Mouse (Mus musculus): ENCODE measurements around the gene Gtf2f1. TPM values are rescaled to one million over a fixed set of nuclear protein-coding genes. Genes with fewer than 3 reads are reported as not detected.
"Not testable (repeated sequence)": the region's sequence is repeated elsewhere in the genome, so short reads cannot be mapped to it uniquely, and the experiment has no call there.

Gene Gtf2f1
- 82.3 and 83.9 TPM in 2 replicates for polyA plus RNA-seq (2016; fragmentation: Nextera tagmentation; extraction: Ambion mirVana)

DNA sequence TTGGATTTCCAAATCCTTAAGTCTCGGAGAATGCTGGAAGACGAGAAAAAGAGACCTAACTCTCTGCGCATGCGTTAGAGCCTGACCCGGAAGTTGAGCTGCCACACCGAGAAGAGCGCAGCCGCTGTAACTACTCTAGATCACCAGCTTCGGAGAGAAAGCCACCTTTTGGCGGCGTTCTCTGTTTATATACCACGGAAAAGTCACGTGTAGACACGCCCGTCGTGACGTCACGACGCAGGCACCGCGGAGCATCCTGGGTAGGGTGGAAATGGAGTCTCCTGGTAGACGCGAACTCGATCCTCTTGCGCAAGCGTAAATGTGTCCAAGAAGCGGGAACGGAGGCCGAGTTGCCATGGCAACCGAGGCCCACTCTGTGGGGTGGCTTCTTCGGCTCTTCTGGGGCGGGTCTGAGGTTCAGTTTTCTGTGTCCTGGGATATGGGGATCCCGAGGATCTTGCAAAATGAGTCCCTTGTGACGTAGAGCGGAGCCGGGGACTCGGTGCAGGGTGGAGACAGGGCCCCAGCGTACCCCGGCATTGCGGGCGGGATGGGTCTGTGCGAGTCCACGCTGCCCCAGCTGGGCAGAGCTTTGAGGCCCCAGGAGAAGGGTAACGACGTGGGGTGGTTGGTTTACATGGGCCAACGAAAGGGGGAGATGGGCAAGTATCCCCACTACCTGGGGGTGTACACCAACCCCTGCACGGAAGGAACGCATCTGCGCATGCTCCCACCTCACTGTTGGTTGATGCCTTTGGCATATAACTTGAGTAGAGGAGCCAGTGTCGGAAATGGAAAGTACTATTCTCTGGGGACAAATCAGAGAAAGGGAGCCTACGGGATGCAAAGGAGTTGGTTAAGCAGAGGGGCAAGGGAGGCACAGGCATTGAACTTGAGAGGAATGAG lies at the start of gene Gtf2f1, which contains the start of gene Gm17949:
Gtf2f1 (minus strand) TSS at position 53 of the 906 bp plus-strand sequence.
Gm17949 (plus strand) TSS at position 234 of the 906 bp plus-strand sequence.
- under 1% methylated on average over 51 of the region's 51 CpGs for WGBS
- peak; percentile 99 for DNase-seq (ENCODE audit: extremely low spot score, low spot score)

DNA sequence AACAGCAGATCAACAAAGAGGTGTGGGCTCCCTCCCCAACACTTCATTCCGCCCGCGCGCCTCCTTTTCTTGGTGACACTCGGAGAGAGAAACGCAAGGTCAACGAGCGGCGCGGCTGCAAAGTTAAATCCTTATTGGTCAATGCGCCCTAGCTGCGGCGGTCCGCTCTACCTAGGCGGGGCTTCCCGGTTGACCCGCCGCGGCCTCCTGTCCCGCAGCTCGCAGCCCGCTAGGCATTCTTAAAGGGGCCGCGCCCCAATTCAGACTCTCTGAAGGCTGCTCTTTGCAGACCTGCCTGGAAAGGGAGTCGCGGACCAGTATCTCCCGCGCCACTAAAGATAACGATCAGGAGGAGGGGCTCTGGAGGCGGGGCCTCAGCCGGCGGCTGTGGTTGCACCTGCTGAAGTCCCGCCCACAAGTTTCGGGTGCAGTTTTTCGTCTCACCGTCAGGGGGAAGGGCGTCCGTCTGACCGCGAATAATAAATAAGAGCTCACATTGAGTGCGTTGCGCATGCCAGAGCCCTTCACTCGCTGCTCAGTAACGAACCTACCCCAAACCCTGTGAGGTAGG lies 49.2 kb upstream of the Gtf2f1 start:
- peaks cover 60% of the 10 kb centered on the region for H3K27me3 ChIP-seq (ENCODE audit: poor library complexity, severe bottlenecking)
- H3K4me3 ChIP-seq = peak overlapping the region; percentile 89
- peak overlapping the region; percentile 92 for H3K27ac ChIP-seq
- DNase-seq (ENCODE audit: extremely low spot score, low spot score) = peak; percentile 95
- WGBS = under 1% methylated on average over 44 of the region's 44 CpGs
- peaks cover 46% of the 10 kb centered on the region for H3K4me1 ChIP-seq
- no peaks in the 10 kb centered on the region for H3K9me3 ChIP-seq
- peaks cover 22% of the 10 kb centered on the region for H3K36me3 ChIP-seq (replicated peaks)

More for the DNA sequence above, at the start of gene Gtf2f1, which contains the start of gene Gm17949:
- Histone ChIP-seq H3K36me3 (replicated peaks) (peaks cover 30% of the 10 kb centered on the region), H3K27ac (peak within 1 kb of the TSS; percentile 96), H3K27me3 (ENCODE audit: poor library complexity, severe bottlenecking) (no peaks in the 10 kb centered on the region), H3K4me1 (peaks cover 25% of the 10 kb centered on the region), H3K4me3 (peak within 1 kb of the TSS; percentile 88), H3K9me3 (no peaks in the 10 kb centered on the region)

DNA sequence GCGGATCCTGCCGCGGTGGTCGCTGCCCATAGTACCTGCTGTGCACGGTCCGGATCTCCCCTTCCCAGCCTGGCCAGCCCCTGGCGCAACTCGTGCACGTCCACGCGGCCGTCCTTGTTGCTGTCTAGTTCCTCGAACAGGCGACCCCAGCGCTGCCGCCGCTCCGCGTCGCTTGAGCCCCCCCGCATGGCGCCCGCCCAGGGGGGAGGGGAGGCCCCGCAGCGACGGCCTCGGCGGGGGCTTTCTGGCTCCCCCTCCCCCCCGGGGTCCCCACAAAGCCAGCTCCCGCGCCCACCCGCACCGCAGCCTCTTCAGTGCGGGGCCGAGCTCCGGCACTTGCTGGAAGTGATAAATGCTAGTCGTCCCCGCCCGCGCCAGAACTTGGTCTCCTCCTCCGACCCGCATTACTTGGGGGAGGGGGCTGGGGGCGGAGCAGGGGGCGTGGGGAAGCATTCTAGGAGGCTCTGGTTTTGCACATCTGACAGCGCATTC lies 48.4 kb upstream of the Gtf2f1 start, which contains the start of gene Slc25a23:
Slc25a23 (minus strand) TSS at position 378 of the 492 bp plus-strand sequence.
- Histone ChIP-seq H3K4me3 (peak within 1 kb of the TSS; percentile 89), H3K27me3 (ENCODE audit: poor library complexity, severe bottlenecking) (peaks cover 52% of the 10 kb centered on the region), H3K9me3 (no peaks in the 10 kb centered on the region), H3K36me3 (replicated peaks) (peaks cover 30% of the 10 kb centered on the region), H3K4me1 (peaks cover 46% of the 10 kb centered on the region), H3K27ac (peak within 1 kb of the TSS; percentile 92)
- DNase-seq (ENCODE audit: extremely low spot score, low spot score) = peak; percentile 85
- under 1% methylated on average over 21 of the region's 45 CpGs for WGBS

DNA sequence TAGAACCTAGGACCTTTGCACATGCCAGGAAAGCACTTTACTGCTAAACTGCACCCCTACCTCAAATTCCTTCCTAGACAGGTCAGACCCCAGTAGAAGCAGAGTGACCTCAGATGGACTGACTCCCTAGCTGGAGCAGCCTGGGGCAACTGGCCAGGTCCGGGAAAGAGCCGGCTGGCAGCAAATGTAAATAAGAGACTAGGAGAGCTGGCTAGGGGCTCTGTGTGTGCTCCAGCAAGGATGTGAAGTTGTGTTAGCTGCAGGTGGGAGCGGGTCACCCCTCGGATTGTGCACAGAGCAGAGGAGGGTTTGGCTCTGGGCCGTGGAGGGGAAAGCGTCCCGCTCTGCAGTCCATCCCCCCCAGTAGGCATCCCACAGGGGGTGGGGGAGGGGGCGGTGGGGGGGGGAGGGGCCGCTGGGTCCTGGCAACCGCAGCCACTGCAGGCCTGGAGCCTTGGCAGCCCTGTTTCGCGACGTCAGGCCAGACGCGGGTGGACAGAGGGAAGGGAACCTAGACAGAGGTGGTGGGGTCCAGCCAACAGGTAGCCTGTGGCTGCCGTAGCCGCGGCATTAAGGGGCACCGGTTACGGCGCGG lies 47.9 kb upstream of the Gtf2f1 start, which contains the start of gene Crb3:
Crb3 (plus strand) TSS at position 215 of the 595 bp plus-strand sequence.
- Histone ChIP-seq H3K4me1 (peaks cover 46% of the 10 kb centered on the region), H3K27ac (peak within 1 kb of the TSS; percentile 92), H3K36me3 (replicated peaks) (peaks cover 35% of the 10 kb centered on the region), H3K4me3 (peak within 1 kb of the TSS; percentile 89), H3K27me3 (ENCODE audit: poor library complexity, severe bottlenecking) (peaks cover 47% of the 10 kb centered on the region), H3K9me3 (no peaks in the 10 kb centered on the region)
- peak; percentile 28 for DNase-seq (ENCODE audit: extremely low spot score, low spot score)
- WGBS = under 1% methylated on average over 20 of the region's 22 CpGs

DNA sequence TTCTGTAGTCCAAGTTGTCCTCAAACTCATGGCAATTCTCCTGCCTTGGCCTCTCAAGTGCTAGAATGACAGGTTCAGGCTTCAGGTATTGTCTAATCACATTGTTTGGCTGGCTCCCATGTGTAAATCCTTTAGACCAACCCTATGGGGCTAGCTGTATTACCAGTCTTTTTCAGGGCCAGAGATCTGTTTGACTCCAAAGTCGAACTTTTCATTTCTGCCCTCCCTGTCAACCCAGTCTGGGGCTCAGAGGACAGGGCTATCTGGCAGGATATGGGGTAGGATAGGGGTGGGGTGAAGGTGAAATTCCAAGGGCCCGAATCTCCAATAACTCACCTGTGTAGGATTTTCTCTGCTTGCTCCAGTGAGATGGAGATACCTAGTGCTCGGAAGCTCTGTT lies 45.2 kb upstream of the Gtf2f1 start:
- H3K36me3 ChIP-seq (replicated peaks) = peaks cover 63% of the 10 kb centered on the region
- H3K27ac ChIP-seq = no peak overlapping the region
- DNase-seq (ENCODE audit: extremely low spot score, low spot score) = no peak
- H3K9me3 ChIP-seq = no peaks in the 10 kb centered on the region; the same call in 1 of the 2 replicates
- H3K27me3 ChIP-seq (ENCODE audit: poor library complexity, severe bottlenecking) = peaks cover 21% of the 10 kb centered on the region
- WGBS = 89% methylated on average over 3 of the region's 3 CpGs
- peaks cover 33% of the 10 kb centered on the region for H3K4me1 ChIP-seq
- no peak overlapping the region for H3K4me3 ChIP-seq

DNA sequence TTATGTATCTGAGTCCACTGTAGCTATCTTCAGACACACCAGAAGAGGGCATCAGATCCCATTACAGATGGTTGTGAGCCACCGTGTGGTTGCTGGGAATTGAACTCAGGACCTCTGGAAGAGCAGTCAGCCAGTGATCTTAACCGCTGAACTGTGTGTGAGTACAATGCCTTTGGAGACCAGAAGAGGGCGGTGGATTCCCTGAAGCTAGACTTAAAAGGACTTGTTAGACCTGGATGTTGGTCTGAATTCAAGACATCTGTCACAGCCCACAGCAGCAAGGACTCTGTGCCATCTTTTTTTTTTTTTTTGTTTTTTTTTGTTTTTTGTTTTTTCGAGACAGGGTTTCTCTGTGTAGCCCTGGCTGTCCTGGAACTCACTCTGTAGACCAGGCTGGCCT lies 40.6 kb upstream of the Gtf2f1 start:
- H3K4me3 ChIP-seq; H3K27ac ChIP-seq; H3K4me1 ChIP-seq; H3K9me3 ChIP-seq; H3K27me3 ChIP-seq (ENCODE audit: poor library complexity, severe bottlenecking); DNase-seq (ENCODE audit: extremely low spot score, low spot score): not testable (repeated sequence)
- H3K36me3 ChIP-seq (replicated peaks) = peaks cover 90% of the 10 kb centered on the region
- WGBS = 82% methylated on average over 4 of the region's 4 CpGs

DNA sequence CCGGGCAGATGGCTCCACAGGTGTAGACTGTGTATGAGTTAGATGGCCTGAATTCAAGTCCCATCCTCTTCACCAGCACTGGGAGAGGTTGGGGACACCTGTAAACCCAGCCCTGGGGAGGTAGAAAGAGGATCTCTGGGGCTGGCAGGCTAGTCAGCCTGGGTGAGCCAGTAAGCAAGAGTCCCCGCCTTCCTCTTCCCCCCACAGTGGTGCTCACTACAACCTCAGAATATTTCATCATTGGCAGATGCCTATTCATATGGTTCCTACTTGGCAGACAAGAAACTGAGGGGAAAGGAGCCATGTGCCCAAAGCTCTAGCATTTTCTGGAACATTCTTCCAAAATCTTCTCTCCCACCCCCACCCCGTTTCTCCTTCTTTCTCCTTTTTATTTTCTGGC lies 37.7 kb upstream of the Gtf2f1 start:
- no peaks in the 10 kb centered on the region for H3K4me1 ChIP-seq
- no peaks in the 10 kb centered on the region for H3K27me3 ChIP-seq (ENCODE audit: poor library complexity, severe bottlenecking)
- H3K9me3 ChIP-seq = no peaks in the 10 kb centered on the region; the same call in 1 of the 2 replicates
- no peak overlapping the region for H3K27ac ChIP-seq
- H3K36me3 ChIP-seq (replicated peaks) = peaks cover 82% of the 10 kb centered on the region
- no peak for DNase-seq (ENCODE audit: extremely low spot score, low spot score)
- WGBS = 95% methylated on average over 3 of the region's 3 CpGs
- no peak overlapping the region for H3K4me3 ChIP-seq

DNA sequence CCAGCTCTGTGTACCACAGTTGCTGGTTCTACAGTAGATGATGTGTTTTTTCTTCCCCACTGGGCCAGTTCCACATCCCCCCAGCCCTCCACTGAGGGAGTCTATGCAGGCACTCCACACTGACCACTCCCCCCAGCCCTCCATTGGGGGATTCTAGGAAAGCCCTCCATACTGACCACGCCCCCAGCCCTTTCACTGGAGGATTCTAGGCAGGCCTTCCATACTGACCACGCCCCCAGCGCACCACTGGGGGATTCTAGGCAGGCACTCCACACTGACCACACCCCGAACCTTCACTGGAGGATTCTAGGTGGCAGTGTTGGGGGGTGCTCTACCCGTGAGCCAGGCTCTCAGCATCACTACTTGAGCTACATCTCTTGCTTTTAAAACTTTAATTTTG lies 36.3 kb upstream of the Gtf2f1 start:
- Histone ChIP-seq H3K27ac (no peak overlapping the region), H3K4me1 (no peaks in the 10 kb centered on the region), H3K9me3 (no peaks in the 10 kb centered on the region; the same call in 1 of the 2 replicates), H3K36me3 (replicated peaks) (peaks cover 68% of the 10 kb centered on the region), H3K4me3 (no peak overlapping the region), H3K27me3 (ENCODE audit: poor library complexity, severe bottlenecking) (no peaks in the 10 kb centered on the region)
- DNase-seq (ENCODE audit: extremely low spot score, low spot score) = no peak
- WGBS = 37% methylated on average over 5 of the region's 5 CpGs

DNA sequence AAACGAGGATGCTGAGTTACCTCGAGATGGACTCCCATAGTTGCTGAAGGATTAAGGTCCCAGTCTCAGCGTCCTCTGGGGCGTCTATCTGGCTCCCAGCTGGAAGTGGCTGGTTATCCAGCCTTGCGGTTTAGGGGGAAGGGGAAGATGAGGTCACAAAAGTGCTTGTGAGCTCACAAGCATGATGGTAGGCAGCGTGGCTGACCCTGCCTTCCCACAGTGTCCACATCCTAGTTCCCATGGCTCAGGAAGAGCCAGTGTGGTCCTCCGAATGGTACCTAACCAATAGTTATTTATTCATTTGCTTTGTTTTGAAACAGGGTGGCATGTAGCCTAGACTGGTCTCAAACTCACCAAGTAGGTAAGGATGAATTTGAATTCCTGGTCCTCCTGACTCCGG lies 30.5 kb upstream of the Gtf2f1 start, which contains the start of gene Slc25a41:
Slc25a41 (minus strand) TSS at position 101 of the 400 bp plus-strand sequence.
- Histone ChIP-seq H3K27me3 (ENCODE audit: poor library complexity, severe bottlenecking) (peaks cover 25% of the 10 kb centered on the region), H3K27ac (no peak within 1 kb of the TSS), H3K4me1 (no peaks in the 10 kb centered on the region), H3K36me3 (replicated peaks) (peaks cover 18% of the 10 kb centered on the region), H3K4me3 (no peak within 1 kb of the TSS), H3K9me3 (no peaks in the 10 kb centered on the region)
- 73% methylated on average over 8 of the region's 8 CpGs for WGBS
- DNase-seq (ENCODE audit: extremely low spot score, low spot score) = no peak

DNA sequence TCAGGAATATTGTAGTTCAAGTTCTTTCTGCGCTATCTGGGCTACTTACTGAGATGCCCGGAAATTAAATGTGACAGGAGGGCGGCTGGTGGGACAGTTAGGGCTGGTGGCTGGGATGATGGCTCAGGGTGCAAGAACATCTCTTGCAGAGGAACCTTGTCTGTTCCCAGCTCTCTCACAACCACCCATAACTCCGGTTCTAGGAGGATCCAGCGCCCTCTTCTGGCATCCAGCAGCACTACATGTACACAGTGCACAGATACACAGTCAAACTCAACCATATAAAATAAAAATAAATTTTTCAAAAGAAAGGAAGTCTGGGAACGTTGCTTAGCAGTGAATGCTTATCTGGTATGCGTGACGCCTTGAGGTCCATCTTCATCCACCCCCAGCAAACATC lies 27.9 kb upstream of the Gtf2f1 start:
- Histone ChIP-seq H3K36me3 (replicated peaks) (no peaks in the 10 kb centered on the region), H3K9me3 (no peaks in the 10 kb centered on the region), H3K27me3 (ENCODE audit: poor library complexity, severe bottlenecking) (peaks cover 25% of the 10 kb centered on the region), H3K4me1 (no peaks in the 10 kb centered on the region), H3K27ac (no peak overlapping the region), H3K4me3 (no peak overlapping the region)
- DNase-seq (ENCODE audit: extremely low spot score, low spot score) = no peak
- WGBS = 38% methylated on average over 8 of the region's 8 CpGs

DNA sequence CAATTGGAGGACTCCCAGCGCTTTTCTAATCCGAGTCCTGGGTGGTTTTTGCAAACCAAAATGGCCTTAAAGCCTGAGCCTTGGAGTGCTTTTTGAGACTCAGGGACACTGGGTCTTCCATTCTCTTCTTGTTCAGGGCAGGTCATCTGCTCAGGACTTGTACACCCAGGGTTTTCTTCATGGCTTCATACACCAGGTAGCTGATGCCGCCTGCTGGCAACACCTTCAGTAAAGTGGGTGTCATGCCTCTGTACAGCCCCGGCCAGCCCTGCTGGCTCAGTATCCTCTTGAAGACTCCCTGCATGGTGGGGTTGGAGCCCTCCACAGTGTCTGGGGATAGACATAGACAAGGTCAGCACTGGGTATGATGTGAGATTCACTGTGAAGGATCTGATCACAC lies 21.8 kb upstream of the Gtf2f1 start:
- Histone ChIP-seq H3K4me1 (peaks cover 22% of the 10 kb centered on the region), H3K9me3 (no peaks in the 10 kb centered on the region), H3K4me3 (peak overlapping the region; percentile 87), H3K27me3 (ENCODE audit: poor library complexity, severe bottlenecking) (peaks cover 13% of the 10 kb centered on the region), H3K27ac (peak overlapping the region; percentile 99), H3K36me3 (replicated peaks) (peaks cover 16% of the 10 kb centered on the region)
- no peak for DNase-seq (ENCODE audit: extremely low spot score, low spot score)
- 86% methylated on average over 4 of the region's 4 CpGs for WGBS

DNA sequence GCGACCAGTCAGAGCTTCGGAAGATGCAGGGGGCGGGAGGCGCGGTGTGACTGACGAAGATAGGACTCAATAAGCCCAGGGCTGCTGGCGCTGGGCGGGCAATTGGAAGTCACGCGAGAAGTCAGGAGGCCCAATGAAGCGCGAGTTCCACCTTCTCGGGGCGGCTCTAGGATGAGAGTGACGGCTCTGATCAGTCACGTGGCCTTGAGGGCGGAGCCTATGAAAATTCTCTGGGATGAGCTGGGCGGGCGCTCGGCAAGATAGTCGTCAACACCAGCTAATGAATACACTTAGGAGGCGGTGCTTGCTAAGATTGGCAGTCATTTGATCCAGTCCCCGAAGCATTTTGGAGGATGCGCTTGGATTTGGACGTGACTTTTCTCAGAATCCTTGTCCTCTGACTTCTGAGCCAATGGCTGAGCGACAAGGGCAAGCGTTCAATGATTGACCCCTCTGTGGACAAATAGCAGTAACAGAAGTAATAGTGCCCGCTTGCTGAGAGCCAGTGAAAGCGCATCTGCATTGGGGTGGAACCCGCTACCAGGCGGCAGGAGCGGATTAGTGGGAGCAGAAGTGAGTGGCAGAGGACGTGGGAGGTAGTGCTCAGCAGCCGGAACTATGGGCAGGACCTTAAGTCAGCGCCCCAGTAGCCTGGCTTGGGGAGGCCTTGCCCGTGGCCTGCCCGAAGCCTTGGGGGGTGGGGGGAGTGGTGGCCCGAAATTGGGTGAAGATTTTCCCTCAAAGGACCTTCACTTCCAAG lies 20.8 kb upstream of the Gtf2f1 start:
- H3K27me3 ChIP-seq (ENCODE audit: poor library complexity, severe bottlenecking) = peaks cover 3% of the 10 kb centered on the region; the same call in 1 of the 2 replicates
- no peaks in the 10 kb centered on the region for H3K9me3 ChIP-seq
- H3K4me1 ChIP-seq = peaks cover 22% of the 10 kb centered on the region
- H3K4me3 ChIP-seq = peak overlapping the region; percentile 87
- WGBS = under 1% methylated on average over 38 of the region's 38 CpGs
- H3K36me3 ChIP-seq (replicated peaks) = peaks cover 27% of the 10 kb centered on the region
- DNase-seq (ENCODE audit: extremely low spot score, low spot score) = peak; percentile 100
- peak overlapping the region; percentile 99 for H3K27ac ChIP-seq

All from forebrain, embryonic 10.5 days (tissue).